Mouse (Mus musculus): Measurements from ENCODE around the gene Cand1.

DNA sequence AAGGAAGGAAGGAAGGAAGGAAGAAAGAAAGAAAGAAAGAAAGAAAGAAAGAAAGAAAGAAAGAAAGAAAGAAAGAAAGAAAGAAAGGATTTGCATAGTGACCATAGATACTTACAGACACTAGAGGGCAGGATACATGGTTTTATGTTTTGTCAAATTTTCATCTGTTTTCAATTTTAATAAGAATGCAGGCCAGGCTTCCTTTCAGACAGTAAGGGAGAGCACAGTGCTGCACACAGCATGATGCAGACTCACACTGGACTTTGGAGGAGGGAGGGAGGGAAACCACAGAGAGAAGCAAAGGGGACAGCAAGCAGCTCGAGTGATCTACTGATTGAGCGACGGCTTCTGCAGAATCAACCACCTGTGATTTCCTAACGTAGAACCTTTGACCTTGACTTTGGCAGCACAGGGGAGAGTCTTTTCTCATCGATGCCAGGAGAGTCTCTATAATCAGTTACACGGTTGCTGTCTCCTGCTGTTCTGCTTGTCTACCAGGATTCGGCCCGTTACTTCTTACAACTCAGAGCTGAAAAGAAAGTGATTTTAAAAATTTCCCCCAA lies 78.0 kb downstream of the Cand1 start:
- TF ChIP-seq CTCF (conservative IDR thresholded peaks at IDR 0.05; ENCODE audit: low read length) (no peak), NANOG (IDR thresholded peaks at IDR 0.05; ENCODE audit: borderline replicate concordance, low read length) (no peak)

Data from E14TG2a.4 (cell line).